In genomic region chr5:112012505-112013164, GRCm38 (mm10) we compare ENCODE assay signal across 8 mouse cellular contexts.
DNase-seq lines count a peak whose midpoint lies in the region; ATAC-seq and TF ChIP-seq lines count a peak whose summit lies in the region.

No protein-coding gene starts in this region.

- no peak overlapping the region for H3K27ac ChIP-seq in lung, embryonic 16.5 days (ENCODE audit: low read length)
- peak overlapping the region; percentile 58 for H3K27ac ChIP-seq in forebrain, embryonic 10.5 days
- 0 out of 2 replicates have a peak overlapping the region, but pooled peaks have one; percentile 0 for H3K27ac ChIP-seq in midbrain, postnatal 0 days (ENCODE audit: low read depth, low read length)

- intact Hi-C loops in heart, postnatal 10 days (cut with DNase I): no loop called here

- TF ChIP-seq CTCF in midbrain, postnatal 0 days (IDR thresholded peaks at IDR 0.05): no peak

- DNase-seq in lung, postnatal 25 days (ENCODE audit: low spot score): no peak
- DNase-seq in forebrain, embryonic 10.5 days (ENCODE audit: extremely low spot score, low spot score): peak; percentile 27
- DNase-seq in heart, postnatal 10 days: peak; percentile 73 to 74
- peak; percentile 76 for DNase-seq in midbrain, postnatal 0 days (ENCODE audit: low spot score)
- DNase-seq in layer of hippocampus, adult 9-10 months (ENCODE audit: low spot score): no peak
- no peak for DNase-seq in frontal cortex, postnatal 14 days (ENCODE audit: low spot score in 2 of 2)
- no peak for DNase-seq in right cerebral cortex, postnatal 25 days

- no peak overlapping the region for H3K4me3 ChIP-seq in lung, embryonic 16.5 days (ENCODE audit: low read length)
- H3K4me3 ChIP-seq in forebrain, embryonic 10.5 days: no peak overlapping the region
- H3K4me3 ChIP-seq in midbrain, postnatal 0 days (ENCODE audit: low read depth, low read length): no peak overlapping the region

- H3K36me3 ChIP-seq in lung, embryonic 16.5 days (ENCODE audit: control insufficient read depth, insufficient read depth, low read length): no peaks in the 10 kb centered on the region
- no peaks in the 10 kb centered on the region for H3K36me3 ChIP-seq in forebrain, embryonic 10.5 days (replicated peaks)
- H3K36me3 ChIP-seq in midbrain, postnatal 0 days (ENCODE audit: insufficient read depth, low read length): no peaks in the 10 kb centered on the region

- no peaks in the 10 kb centered on the region for H3K27me3 ChIP-seq in lung, embryonic 16.5 days (ENCODE audit: control insufficient read depth, insufficient read depth, low read depth, low read length)
- peaks cover 52% of the 10 kb centered on the region for H3K27me3 ChIP-seq in forebrain, embryonic 10.5 days (ENCODE audit: poor library complexity, severe bottlenecking)
- H3K27me3 ChIP-seq in midbrain, postnatal 0 days (ENCODE audit: insufficient read depth, low read length): no peaks in the 10 kb centered on the region

- no peak overlapping the region for H3K4me2 ChIP-seq in lung, embryonic 16.5 days (ENCODE audit: low read depth, low read length)
- no peak overlapping the region for H3K4me2 ChIP-seq in midbrain, postnatal 0 days (ENCODE audit: low read depth, low read length, poor library complexity, severe bottlenecking)

- no peak overlapping the region for H3K9ac ChIP-seq in lung, embryonic 16.5 days (ENCODE audit: low read length)
- H3K9ac ChIP-seq in midbrain, postnatal 0 days (replicated peaks; ENCODE audit: low read length, poor library complexity, severe bottlenecking): no peak overlapping the region

- H3K9me3 ChIP-seq in lung, embryonic 16.5 days (ENCODE audit: control insufficient read depth, low read length): no peaks in the 10 kb centered on the region; the same call in 1 of the 2 replicates
- peaks cover 5% of the 10 kb centered on the region; the same call in 1 of the 2 replicates for H3K9me3 ChIP-seq in forebrain, embryonic 10.5 days
- no peaks in the 10 kb centered on the region for H3K9me3 ChIP-seq in midbrain, postnatal 0 days (ENCODE audit: low read length)

- 6% methylated on average over 9 of the region's 9 CpGs for WGBS in lung, embryonic 16.5 days
- 28% methylated on average over 9 of the region's 9 CpGs for WGBS in forebrain, embryonic 10.5 days
- WGBS in midbrain, postnatal 0 days: 23% methylated on average over 9 of the region's 9 CpGs

- peaks cover 3% of the 10 kb centered on the region; the same call in 1 of the 2 replicates for H3K4me1 ChIP-seq in lung, embryonic 16.5 days (replicated peaks; ENCODE audit: control insufficient read depth, insufficient read depth, low read length)
- H3K4me1 ChIP-seq in forebrain, embryonic 10.5 days: peaks cover 15% of the 10 kb centered on the region
- peaks cover 7% of the 10 kb centered on the region; the same call in 1 of the 2 replicates for H3K4me1 ChIP-seq in midbrain, postnatal 0 days (ENCODE audit: insufficient read depth, low read length)

- ATAC-seq in lung, embryonic 16.5 days (ENCODE audit: low read depth): peak; percentile 54
- ATAC-seq in midbrain, postnatal 0 days (ENCODE audit: low FRiP score): peak; percentile 71

Comparison
In these comparisons a context has a peak if more than half of its experiments do, and no peak if none do; other contexts are left out.
1. DNase-seq: peak in forebrain, embryonic 10.5 days (single experiment), heart, postnatal 10 days (2 of 2) and midbrain, postnatal 0 days (single experiment); none in lung, postnatal 25 days (single experiment), layer of hippocampus, adult 9-10 months (single experiment), frontal cortex, postnatal 14 days (0 of 2) and right cerebral cortex, postnatal 25 days (single experiment).